Mouse (Mus musculus) myocyte (in vitro differentiated cells): Measurements from ENCODE around the gene Xbp1. TPM values are rescaled to one million over a fixed set of nuclear protein-coding genes. Genes with fewer than 3 reads are reported as not detected.

Source experiments
- H3K27me3 ChIP-seq: one replicate; pipeline ENCODE4 v1.6.1; 2011; ENCODE audit not compliant: control insufficient read depth, insufficient read depth, insufficient read length
- H3K36me3 ChIP-seq: one replicate; pipeline ENCODE4 v1.6.1; 2011; ENCODE audit not compliant: control insufficient read depth, insufficient read depth
- H3K4me2 ChIP-seq: one replicate; pipeline ENCODE4 v1.6.1; 2011; ENCODE audit warnings: low read depth, control low read depth
- H3K4me3 ChIP-seq: one replicate; pipeline ENCODE4 v1.5.1; 2011; ENCODE audit warnings: mild to moderate bottlenecking, control low read depth, moderate library complexity
- H3K79me2 ChIP-seq: one replicate; pipeline ENCODE4 v1.6.1; 2011; ENCODE audit not compliant: control insufficient read depth, insufficient read depth
- H3ac ChIP-seq: one replicate; pipeline ENCODE4 v1.6.1; 2011; ENCODE audit not compliant: control insufficient read depth, insufficient read length
- CEBPB ChIP-seq: IDR thresholded peaks from 2 replicates; pipeline ENCODE4 v1.6.1; 2011; ENCODE audit warnings: mild to moderate bottlenecking, moderate library complexity; ENCODE audit not compliant: poor library complexity, insufficient read depth, severe bottlenecking
- E2F4 ChIP-seq: IDR thresholded peaks from one replicate; pipeline ENCODE4 v1.6.1; 2011; ENCODE audit warnings: mild to moderate bottlenecking, control low read depth, moderate library complexity; ENCODE audit not compliant: insufficient read depth
- MAX ChIP-seq: IDR thresholded peaks from one replicate; pipeline ENCODE4 v1.6.1; 2011; ENCODE audit warnings: low read depth, mild to moderate bottlenecking, control low read depth
- MYOD1 ChIP-seq, 3 experiments: IDR thresholded peaks; one replicate each; pipeline ENCODE4 v1.6.1; 2011; ENCODE audit warnings: control low read depth in 2 of 3, low read depth in 2 of 3, mild to moderate bottlenecking in 2 of 3, moderate library complexity in 1 of 3; ENCODE audit not compliant: insufficient read length in 2 of 3, control insufficient read depth in 1 of 3
- MYOG ChIP-seq, 3 experiments: IDR thresholded peaks; one replicate each; pipeline ENCODE4 v1.6.1; 2011; ENCODE audit warnings: control low read depth in 2 of 3, low read depth in 2 of 3, mild to moderate bottlenecking in 2 of 3; ENCODE audit not compliant: insufficient read length in 2 of 3, control insufficient read depth in 1 of 3, insufficient read depth in 1 of 3
- POLR2A ChIP-seq: IDR thresholded peaks from one replicate; pipeline ENCODE4 v1.6.1; 2011; ENCODE audit warnings: low read depth, mild to moderate bottlenecking, control low read depth, moderate library complexity; ENCODE audit not compliant: insufficient read length
- POLR2AphosphoS2 ChIP-seq: IDR thresholded peaks from one replicate; pipeline ENCODE4 v1.6.1; 2011; ENCODE audit warnings: low read depth, control low read depth; ENCODE audit not compliant: insufficient read length
- REST ChIP-seq: IDR thresholded peaks from one replicate; pipeline ENCODE4 v1.6.1; 2011; ENCODE audit warnings: mild to moderate bottlenecking, control low read depth, moderate library complexity; ENCODE audit not compliant: insufficient read depth, insufficient read length
- SRF ChIP-seq: IDR thresholded peaks from one replicate; pipeline ENCODE4 v1.6.1; 2011; ENCODE audit warnings: low read depth; ENCODE audit not compliant: control insufficient read depth, insufficient read length
- TCF12 ChIP-seq: IDR thresholded peaks from one replicate; pipeline ENCODE4 v1.6.1; 2011; ENCODE audit warnings: mild to moderate bottlenecking, control low read depth; ENCODE audit not compliant: poor library complexity, insufficient read depth, severe bottlenecking
- TCF3 ChIP-seq: IDR thresholded peaks from one replicate; pipeline ENCODE4 v1.6.1; 2011; ENCODE audit warnings: low read depth, control low read depth; ENCODE audit not compliant: insufficient read length
- USF1 ChIP-seq: IDR thresholded peaks from one replicate; pipeline ENCODE4 v1.6.1; 2011; ENCODE audit warnings: low read depth, mild to moderate bottlenecking, control low read depth, moderate library complexity
- polyA plus RNA-seq: library from polyadenylated mRNA; unstranded; fragments of >200 nt; fragmentation: generic; extraction: Trizol; gene quantifications from one replicate; pipeline ENCODE4 v1.2.1, GENCODE M21; 2012; ENCODE audit warnings: missing spikeins

The Xbp1 gene
- polyA plus RNA-seq, 1 experiment = 102 TPM

GRCm38 (mm10) chr11:5568082-5568481 is 47.6 kb downstream of the Xbp1 start:
- Histone ChIP-seq H3K4me3 (no peak overlapping the region), H3K4me2 (no peak overlapping the region), H3K36me3 (no peaks in the 10 kb centered on the region), H3K27me3 (no peaks in the 10 kb centered on the region), H3ac (no peak overlapping the region), H3K79me2 (no peaks in the 10 kb centered on the region)
- TF ChIP-seq TCF3 (no peak), MYOG (IDR thresholded peaks at IDR 0.05; ENCODE audit: control insufficient read depth in 1 of 3, insufficient read depth in 1 of 3, insufficient read length in 2 of 3, low read depth in 2 of 3) (no peak), USF1 (no peak), MYOD1 (IDR thresholded peaks at IDR 0.05; ENCODE audit: control insufficient read depth in 1 of 3, insufficient read length in 2 of 3, low read depth in 2 of 3) (no peak), TCF12 (no peak), E2F4 (no peak), POLR2A (no peak), SRF (no peak)

- TF ChIP-seq REST = no peak
- no peak for TF ChIP-seq POLR2A
- no peak for TF ChIP-seq TCF3
- TF ChIP-seq SRF = no peak
- no peak for TF ChIP-seq MYOG (IDR thresholded peaks at IDR 0.05; ENCODE audit: control insufficient read depth in 1 of 3, insufficient read depth in 1 of 3, insufficient read length in 2 of 3, low read depth in 2 of 3)
- TF ChIP-seq POLR2AphosphoS2 = no peak
- no peak for TF ChIP-seq TCF12
- no peak for TF ChIP-seq CEBPB
- no peak for TF ChIP-seq MYOD1 (IDR thresholded peaks at IDR 0.05; ENCODE audit: control insufficient read depth in 1 of 3, insufficient read length in 2 of 3, low read depth in 2 of 3)
- no peak for TF ChIP-seq USF1
- TF ChIP-seq MAX = no peak
These were observed 49.0 kb downstream of the Xbp1 start, which contains the start of gene Ankrd36 for GRCm38 (mm10) chr11:5569474-5569873. Gene Ankrd36, plus strand, starts transcription at chr11:5569684.

GRCm38 (mm10) chr11:5571856-5572255 is 51.4 kb downstream of the Xbp1 start:
- no peaks in the 10 kb centered on the region for H3K27me3 ChIP-seq
- no peak overlapping the region for H3ac ChIP-seq
- no peak for TF ChIP-seq TCF3
- H3K79me2 ChIP-seq = no peaks in the 10 kb centered on the region
- no peak overlapping the region for H3K4me2 ChIP-seq
- no peak overlapping the region for H3K4me3 ChIP-seq
- no peaks in the 10 kb centered on the region for H3K36me3 ChIP-seq

More at GRCm38 (mm10) chr11:5569474-5569873, 49.0 kb downstream of the Xbp1 start, which contains the start of gene Ankrd36:
- Histone ChIP-seq H3K79me2 (no peaks in the 10 kb centered on the region), H3K36me3 (no peaks in the 10 kb centered on the region), H3K4me2 (no peak within 1 kb of the TSS), H3K27me3 (no peaks in the 10 kb centered on the region), H3ac (no peak within 1 kb of the TSS), H3K4me3 (no peak within 1 kb of the TSS)

GRCm38 (mm10) chr11:5573821-5574220 is 53.4 kb downstream of the Xbp1 start:
- no peaks in the 10 kb centered on the region for H3K36me3 ChIP-seq
- TF ChIP-seq REST = no peak
- no peak for TF ChIP-seq CEBPB
- no peak for TF ChIP-seq MYOG (IDR thresholded peaks at IDR 0.05; ENCODE audit: control insufficient read depth in 1 of 3, insufficient read depth in 1 of 3, insufficient read length in 2 of 3, low read depth in 2 of 3)
- no peak for TF ChIP-seq MYOD1 (IDR thresholded peaks at IDR 0.05; ENCODE audit: control insufficient read depth in 1 of 3, insufficient read length in 2 of 3, low read depth in 2 of 3)
- no peak for TF ChIP-seq TCF12
- no peak for TF ChIP-seq E2F4
- TF ChIP-seq MAX = no peak
- TF ChIP-seq POLR2AphosphoS2 = no peak
- no peak for TF ChIP-seq USF1
- no peak for TF ChIP-seq POLR2A
- no peak for TF ChIP-seq TCF3
- TF ChIP-seq SRF = no peak
- no peak overlapping the region for H3ac ChIP-seq
- no peak overlapping the region for H3K4me2 ChIP-seq
- peaks cover 1% of the 10 kb centered on the region for H3K27me3 ChIP-seq
- H3K79me2 ChIP-seq = no peaks in the 10 kb centered on the region
- H3K4me3 ChIP-seq = no peak overlapping the region

GRCm38 (mm10) chr11:5575046-5575445 is 54.6 kb downstream of the Xbp1 start:
- H3K36me3 ChIP-seq = no peaks in the 10 kb centered on the region
- H3K27me3 ChIP-seq = peaks cover 5% of the 10 kb centered on the region
- no peak overlapping the region for H3ac ChIP-seq
- TF ChIP-seq MYOD1 (IDR thresholded peaks at IDR 0.05; ENCODE audit: control insufficient read depth in 1 of 3, insufficient read length in 2 of 3, low read depth in 2 of 3) = no peak
- no peak overlapping the region for H3K4me2 ChIP-seq
- no peak overlapping the region for H3K4me3 ChIP-seq
- no peaks in the 10 kb centered on the region for H3K79me2 ChIP-seq

Other genes with a start within 250 kb of the Xbp1 start
- gene Znrf3, start 75.8 kb upstream of the Xbp1 start, polyA plus RNA-seq = 3.8 TPM
- gene Ccdc117, start 21.5 kb downstream of the Xbp1 start, polyA plus RNA-seq = 9.0 TPM
- gene Ankrd36, start 49.0 kb downstream of the Xbp1 start, polyA plus RNA-seq = not detected
- gene Mrps24, start 195.0 kb downstream of the Xbp1 start, polyA plus RNA-seq = 139 TPM
- gene Urgcp, start 241.7 kb downstream of the Xbp1 start, polyA plus RNA-seq = 21.3 TPM